Mouse (Mus musculus): Measurements from ENCODE around the gene Plekhg4. TPM values are rescaled to one million over a fixed set of nuclear protein-coding genes. Genes with fewer than 3 reads are reported as not detected.
A peak's percentile ranks its signal among the peaks of the same experiment; 100 is the strongest.

Gene Plekhg4
- polyA plus RNA-seq, 1 experiment from 2014 or later = not detected

- H3K27me3 ChIP-seq (replicated peaks) = no peaks in the 10 kb centered on the region; the same call in 1 of the 2 replicates
- no peaks in the 10 kb centered on the region for H3K36me3 ChIP-seq
- WGBS = 0% methylated on average over 37 of the region's 48 CpGs
- peak overlapping the region; percentile 74 for H3K9ac ChIP-seq
- peaks cover 43% of the 10 kb centered on the region for H3K4me1 ChIP-seq (replicated peaks)
- H3K27ac ChIP-seq (ENCODE audit: poor library complexity, severe bottlenecking) = no peak overlapping the region
- H3K4me3 ChIP-seq = peak overlapping the region; percentile 78
- peak overlapping the region; percentile 99 for H3K4me2 ChIP-seq
- H3K9me3 ChIP-seq (replicated peaks) = no peaks in the 10 kb centered on the region
- ATAC-seq (ENCODE audit: insufficient number of reproducible peaks, low FRiP score) = no peak
These were observed 23.8 kb upstream of the Plekhg4 start for GRCm38 (mm10) chr8:105349096-105349771.

DNA sequence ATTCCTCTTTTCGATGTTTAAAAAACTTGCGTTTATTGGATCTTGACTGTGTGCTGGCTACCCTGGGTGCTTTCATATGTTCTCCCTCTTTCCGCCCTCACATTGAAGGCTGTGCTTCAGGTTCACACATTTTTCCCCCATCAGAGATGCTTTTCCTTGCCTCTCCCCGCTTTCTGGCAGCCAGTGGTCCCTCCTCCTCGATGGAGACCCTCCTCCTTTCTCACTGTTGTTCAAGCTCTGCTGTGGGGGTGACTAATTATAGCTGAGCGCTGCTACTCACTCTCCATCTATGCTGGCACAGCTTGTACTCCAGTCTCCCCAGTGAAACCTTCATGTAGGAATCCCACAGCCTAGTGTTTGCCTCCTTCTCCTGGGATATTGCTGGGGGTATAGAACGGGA lies 22.9 kb upstream of the Plekhg4 start:
- Histone ChIP-seq H3K9ac (no peak overlapping the region; the same call in 1 of the 2 replicates), H3K27ac (ENCODE audit: poor library complexity, severe bottlenecking) (no peak overlapping the region; the same call in 1 of the 2 replicates), H3K9me3 (replicated peaks) (no peaks in the 10 kb centered on the region), H3K4me2 (peak overlapping the region; percentile 99), H3K27me3 (replicated peaks) (no peaks in the 10 kb centered on the region; the same call in 1 of the 2 replicates), H3K4me1 (replicated peaks) (peaks cover 39% of the 10 kb centered on the region), H3K36me3 (no peaks in the 10 kb centered on the region), H3K4me3 (peak overlapping the region; percentile 78; the same call in 1 of the 2 replicates)
- no peak for ATAC-seq (ENCODE audit: insufficient number of reproducible peaks, low FRiP score)
- WGBS = 25% methylated on average over 7 of the region's 7 CpGs

- Histone ChIP-seq H3K4me3 (no peak overlapping the region), H3K27ac (ENCODE audit: poor library complexity, severe bottlenecking) (no peak overlapping the region), H3K9ac (no peak overlapping the region), H3K4me1 (replicated peaks) (peaks cover 25% of the 10 kb centered on the region), H3K36me3 (no peaks in the 10 kb centered on the region), H3K9me3 (replicated peaks) (no peaks in the 10 kb centered on the region), H3K27me3 (replicated peaks) (peaks cover 5% of the 10 kb centered on the region; the same call in 1 of the 2 replicates), H3K4me2 (no peak overlapping the region)
- ATAC-seq (ENCODE audit: insufficient number of reproducible peaks, low FRiP score) = no peak
- 77% methylated on average over 8 of the region's 8 CpGs for WGBS
These were observed 19.4 kb upstream of the Plekhg4 start for GRCm38 (mm10) chr8:105353583-105354135.

DNA sequence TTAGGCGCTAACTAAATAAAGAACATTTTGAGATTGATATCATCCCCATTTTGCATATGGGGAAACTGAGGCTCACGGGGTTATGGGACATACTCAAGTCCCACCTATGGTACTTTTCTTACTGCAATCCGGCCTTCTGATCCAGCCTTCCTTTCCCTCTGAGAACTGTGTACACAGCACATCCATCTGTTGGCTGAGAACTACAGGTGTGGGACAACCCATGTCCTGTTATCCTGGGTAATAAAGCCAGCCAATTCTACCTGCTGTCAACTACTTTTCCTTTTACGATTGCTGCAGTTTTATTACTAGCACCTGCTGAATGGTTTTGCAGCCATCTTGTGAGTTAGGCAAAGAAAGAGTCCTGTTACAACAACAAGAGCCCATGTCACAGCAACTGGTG lies 18.5 kb upstream of the Plekhg4 start:
- Histone ChIP-seq H3K4me2 (no peak overlapping the region), H3K36me3 (no peaks in the 10 kb centered on the region), H3K9ac (no peak overlapping the region), H3K9me3 (replicated peaks) (no peaks in the 10 kb centered on the region), H3K4me1 (replicated peaks) (peaks cover 23% of the 10 kb centered on the region), H3K27me3 (replicated peaks) (peaks cover 5% of the 10 kb centered on the region; the same call in 1 of the 2 replicates), H3K27ac (ENCODE audit: poor library complexity, severe bottlenecking) (no peak overlapping the region), H3K4me3 (no peak overlapping the region)
- ATAC-seq (ENCODE audit: insufficient number of reproducible peaks, low FRiP score) = no peak
- WGBS = 88% methylated on average over 4 of the region's 4 CpGs

GRCm38 (mm10) chr8:105355179-105356024 lies 17.7 kb upstream of the Plekhg4 start:
- peaks cover 5% of the 10 kb centered on the region; the same call in 1 of the 2 replicates for H3K27me3 ChIP-seq (replicated peaks)
- ATAC-seq (ENCODE audit: insufficient number of reproducible peaks, low FRiP score) = no peak
- H3K4me1 ChIP-seq (replicated peaks) = peaks cover 20% of the 10 kb centered on the region
- no peak overlapping the region for H3K4me3 ChIP-seq
- H3K9ac ChIP-seq = no peak overlapping the region
- H3K9me3 ChIP-seq (replicated peaks) = no peaks in the 10 kb centered on the region
- no peaks in the 10 kb centered on the region for H3K36me3 ChIP-seq
- no peak overlapping the region for H3K27ac ChIP-seq (ENCODE audit: poor library complexity, severe bottlenecking)
- 68% methylated on average over 26 of the region's 26 CpGs for WGBS
- H3K4me2 ChIP-seq = no peak overlapping the region

GRCm38 (mm10) chr8:105356681-105357080 lies 16.4 kb upstream of the Plekhg4 start:
- no peaks in the 10 kb centered on the region for H3K9me3 ChIP-seq (replicated peaks)
- no peak overlapping the region for H3K27ac ChIP-seq (ENCODE audit: poor library complexity, severe bottlenecking)
- WGBS = 81% methylated on average over 14 of the region's 14 CpGs
- no peaks in the 10 kb centered on the region for H3K36me3 ChIP-seq
- H3K4me3 ChIP-seq = no peak overlapping the region
- H3K9ac ChIP-seq = no peak overlapping the region
- peaks cover 5% of the 10 kb centered on the region; the same call in 1 of the 2 replicates for H3K27me3 ChIP-seq (replicated peaks)
- ATAC-seq (ENCODE audit: insufficient number of reproducible peaks, low FRiP score) = no peak
- H3K4me1 ChIP-seq (replicated peaks) = peaks cover 19% of the 10 kb centered on the region
- no peak overlapping the region for H3K4me2 ChIP-seq

DNA sequence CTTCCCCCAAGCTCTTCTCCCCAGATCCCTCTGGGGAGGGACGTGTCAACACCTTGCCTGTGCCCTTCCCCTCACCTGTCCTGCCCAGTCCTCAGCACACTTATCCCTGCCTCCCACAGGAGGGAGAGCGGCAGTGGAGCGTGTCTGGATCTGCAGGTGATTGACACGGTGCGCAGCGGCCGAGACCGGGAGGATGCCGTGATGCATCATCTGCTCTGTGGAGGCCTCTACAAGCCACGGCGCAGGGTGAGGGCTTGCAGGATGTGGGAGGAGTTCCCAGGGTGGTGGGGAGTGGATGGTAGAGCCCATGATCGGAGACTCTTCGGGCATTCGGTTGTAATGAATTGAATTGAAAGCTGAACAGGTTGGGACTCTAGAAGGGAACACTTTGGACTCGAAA lies 13.9 kb upstream of the Plekhg4 start:
- Histone ChIP-seq H3K4me2 (no peak overlapping the region), H3K36me3 (no peaks in the 10 kb centered on the region), H3K4me1 (replicated peaks) (peaks cover 29% of the 10 kb centered on the region), H3K27ac (ENCODE audit: poor library complexity, severe bottlenecking) (no peak overlapping the region), H3K4me3 (no peak overlapping the region), H3K9me3 (replicated peaks) (no peaks in the 10 kb centered on the region), H3K27me3 (replicated peaks) (peaks cover 5% of the 10 kb centered on the region; the same call in 1 of the 2 replicates), H3K9ac (no peak overlapping the region)
- ATAC-seq (ENCODE audit: insufficient number of reproducible peaks, low FRiP score) = 0 out of 2 replicates have a peak, but pooled peaks have one; percentile 34
- WGBS = 66% methylated on average over 15 of the region's 15 CpGs

DNA sequence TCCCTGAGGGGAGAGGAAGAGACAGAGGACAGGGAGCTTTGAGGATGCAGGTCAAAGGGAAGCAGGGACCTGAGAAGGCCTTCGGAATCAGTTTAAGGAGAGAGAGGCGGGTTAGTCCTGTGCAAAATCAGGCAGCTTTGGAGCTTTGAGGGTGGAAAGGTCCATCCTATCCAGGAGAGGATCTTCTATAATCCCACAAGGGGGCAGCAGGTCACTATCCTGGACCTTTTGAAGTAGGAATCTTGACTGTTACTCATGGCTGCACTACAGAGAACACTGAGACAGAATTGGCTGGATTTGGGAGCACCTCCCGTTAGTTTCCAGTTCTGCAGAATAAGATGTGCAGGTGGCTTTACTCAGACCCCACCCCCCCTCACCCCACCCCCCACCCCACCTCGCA lies 13.4 kb upstream of the Plekhg4 start:
- no peak overlapping the region for H3K9ac ChIP-seq
- no peaks in the 10 kb centered on the region for H3K9me3 ChIP-seq (replicated peaks)
- peaks cover 5% of the 10 kb centered on the region; the same call in 1 of the 2 replicates for H3K27me3 ChIP-seq (replicated peaks)
- WGBS = 39% methylated on average over 4 of the region's 4 CpGs
- peaks cover 29% of the 10 kb centered on the region for H3K4me1 ChIP-seq (replicated peaks)
- ATAC-seq (ENCODE audit: insufficient number of reproducible peaks, low FRiP score) = no peak
- H3K4me3 ChIP-seq = no peak overlapping the region
- no peak overlapping the region for H3K4me2 ChIP-seq
- H3K27ac ChIP-seq (ENCODE audit: poor library complexity, severe bottlenecking) = no peak overlapping the region
- H3K36me3 ChIP-seq = no peaks in the 10 kb centered on the region

DNA sequence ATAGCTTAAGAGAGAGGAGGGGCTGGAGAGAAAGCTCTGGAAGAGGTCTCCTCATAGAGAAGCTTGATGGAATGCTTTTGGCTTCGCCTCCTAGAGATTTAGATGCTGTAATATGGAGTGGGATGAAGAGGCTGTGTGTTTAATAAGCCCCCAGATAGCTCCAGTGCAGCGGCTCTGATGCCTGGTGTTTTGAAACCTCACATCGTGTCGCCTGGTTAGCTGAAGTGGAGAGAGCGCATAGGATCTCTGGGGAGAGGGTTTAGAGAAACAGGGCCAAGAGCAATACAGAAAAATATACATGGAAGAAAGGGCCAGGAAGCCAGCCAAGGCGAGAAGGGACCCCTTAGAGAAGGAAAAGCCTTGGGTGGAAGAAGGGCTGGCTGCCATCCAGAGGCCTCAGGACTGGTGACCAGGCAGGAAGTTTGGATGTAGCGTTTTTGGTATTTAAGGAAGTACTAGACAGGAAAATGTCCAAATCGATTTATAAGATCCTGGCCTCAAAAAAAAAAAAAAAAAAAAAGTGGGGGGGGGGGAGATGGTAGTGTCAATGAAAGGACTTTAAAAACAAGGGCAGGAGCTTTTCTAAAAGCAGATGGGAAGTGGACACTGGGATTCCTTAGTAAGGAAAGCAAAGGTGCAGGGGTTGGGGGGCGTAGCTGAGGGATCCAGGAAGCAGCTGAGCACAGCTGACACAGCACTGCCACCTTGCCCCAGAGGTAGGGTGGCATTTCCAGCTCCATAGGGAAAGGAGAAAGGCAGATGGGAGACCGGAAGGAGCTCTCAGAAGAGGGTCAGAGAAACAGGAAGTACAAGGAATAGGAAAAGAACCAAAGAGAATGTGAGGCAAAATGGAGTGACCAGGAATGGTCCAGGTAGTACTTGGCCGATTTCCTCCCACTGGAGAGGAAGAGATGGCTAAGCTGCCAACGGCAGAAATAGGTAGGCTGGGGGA lies 11.0 kb upstream of the Plekhg4 start:
- no peaks in the 10 kb centered on the region for H3K27me3 ChIP-seq (replicated peaks)
- H3K4me1 ChIP-seq (replicated peaks) = peaks cover 20% of the 10 kb centered on the region; the same call in 1 of the 2 replicates
- 0 out of 2 replicates have a peak, but pooled peaks cover under 1% of the 10 kb centered on the region for H3K36me3 ChIP-seq
- H3K4me2 ChIP-seq = no peak overlapping the region
- WGBS = 59% methylated on average over 12 of the region's 12 CpGs
- peak overlapping the region; percentile 49 for H3K27ac ChIP-seq (ENCODE audit: poor library complexity, severe bottlenecking)
- H3K4me3 ChIP-seq = no peak overlapping the region
- no peak overlapping the region for H3K9ac ChIP-seq
- ATAC-seq (ENCODE audit: insufficient number of reproducible peaks, low FRiP score) = 0 out of 2 replicates have a peak, but pooled peaks have one; percentile 27
- H3K9me3 ChIP-seq (replicated peaks) = no peaks in the 10 kb centered on the region

DNA sequence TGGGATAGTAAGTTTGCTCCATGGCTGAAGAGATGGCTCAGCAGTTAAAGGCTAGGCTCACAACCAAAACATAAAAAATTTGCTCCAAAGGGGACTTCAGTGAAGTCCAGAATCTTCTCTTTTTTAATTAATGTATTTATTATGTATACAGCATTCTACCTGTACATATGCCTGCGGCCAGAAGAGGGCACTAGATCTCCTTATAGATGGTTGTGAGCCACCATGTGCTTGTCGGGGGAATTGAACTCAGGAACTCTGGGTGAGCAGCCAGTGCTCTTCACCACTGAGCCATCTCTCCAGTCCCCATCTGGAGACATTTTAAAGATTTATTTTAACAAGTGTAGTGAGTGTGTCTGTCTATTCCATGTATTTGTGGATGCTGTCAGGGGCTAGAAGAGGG lies 6.0 kb upstream of the Plekhg4 start:
- H3K36me3 ChIP-seq = 0 out of 2 replicates have a peak, but pooled peaks cover 6% of the 10 kb centered on the region
- H3K4me1 ChIP-seq (replicated peaks) = peaks cover 15% of the 10 kb centered on the region; the same call in 1 of the 2 replicates
- H3K27me3 ChIP-seq (replicated peaks) = no peaks in the 10 kb centered on the region; the same call in 1 of the 2 replicates
- WGBS = 67% methylated on average over 2 of the region's 2 CpGs
- no peak overlapping the region for H3K4me2 ChIP-seq
- no peak overlapping the region for H3K9ac ChIP-seq
- ATAC-seq (ENCODE audit: insufficient number of reproducible peaks, low FRiP score) = no peak
- H3K4me3 ChIP-seq = no peak overlapping the region
- H3K9me3 ChIP-seq (replicated peaks) = no peaks in the 10 kb centered on the region
- H3K27ac ChIP-seq (ENCODE audit: poor library complexity, severe bottlenecking) = no peak overlapping the region
